Mouse (Mus musculus): ENCODE data around the gene Rgs16. TPM values are rescaled to one million over a fixed set of nuclear protein-coding genes. Genes with fewer than 3 reads are reported as not detected.

The Rgs16 gene
- total and polyA plus RNA-seq, 3 experiments, result not detected

- H3K9me3 ChIP-seq (replicated peaks), result no peaks in the 10 kb centered on the region
- no peaks in the 10 kb centered on the region; the same call in 1 of the 2 replicates for H3K27me3 ChIP-seq (ENCODE audit: insufficient read depth, low read length)
- no peaks in the 10 kb centered on the region for H3K4me1 ChIP-seq (ENCODE audit: insufficient read depth, low read depth, low read length)
- ATAC-seq (ENCODE audit: extremely low read depth, insufficient number of reproducible peaks, low FRiP score, poor library complexity, severe bottlenecking) (no peak), DNase-seq (ENCODE audit: low spot score) (no peak)
- no peak for TF ChIP-seq CTCF (IDR thresholded peaks at IDR 0.05; ENCODE audit: low read depth, low read length)
- no peak for TF ChIP-seq GATA1 (IDR thresholded peaks at IDR 0.05; ENCODE audit: borderline replicate concordance, low read length)
- TF ChIP-seq POLR2AphosphoS5 (IDR thresholded peaks at IDR 0.05; ENCODE audit: insufficient replicate concordance, low read depth, low read length), result no peak
- no peak for TF ChIP-seq GATA2 (IDR thresholded peaks at IDR 0.05; ENCODE audit: borderline replicate concordance, low read depth, low read length)
- no peak for TF ChIP-seq TAL1 (conservative IDR thresholded peaks at IDR 0.05; ENCODE audit: low read depth, low read length)
- H3K36me3 ChIP-seq (replicated peaks), result no peaks in the 10 kb centered on the region
- no peak overlapping the region for H3K4me3 ChIP-seq (ENCODE audit: low read depth, low read length)
These were observed 37.2 kb upstream of the Rgs16 start for GRCm38 (mm10) chr1:153702853-153703410.

GRCm38 (mm10) chr1:153703445-153703991, 36.6 kb upstream of the Rgs16 start:
- Histone ChIP-seq H3K4me1 (ENCODE audit: insufficient read depth, low read depth, low read length) (no peaks in the 10 kb centered on the region), H3K36me3 (replicated peaks) (no peaks in the 10 kb centered on the region), H3K9me3 (replicated peaks) (no peaks in the 10 kb centered on the region), H3K27me3 (ENCODE audit: insufficient read depth, low read length) (no peaks in the 10 kb centered on the region; the same call in 1 of the 2 replicates), H3K4me3 (ENCODE audit: low read depth, low read length) (no peak overlapping the region)
- DNase-seq (ENCODE audit: low spot score) (no peak), ATAC-seq (ENCODE audit: extremely low read depth, insufficient number of reproducible peaks, low FRiP score, poor library complexity, severe bottlenecking) (no peak)
- TF ChIP-seq POLR2AphosphoS5 (IDR thresholded peaks at IDR 0.05; ENCODE audit: insufficient replicate concordance, low read depth, low read length) (no peak), GATA2 (IDR thresholded peaks at IDR 0.05; ENCODE audit: borderline replicate concordance, low read depth, low read length) (no peak), CTCF (IDR thresholded peaks at IDR 0.05; ENCODE audit: low read depth, low read length) (no peak), GATA1 (IDR thresholded peaks at IDR 0.05; ENCODE audit: borderline replicate concordance, low read length) (no peak), TAL1 (conservative IDR thresholded peaks at IDR 0.05; ENCODE audit: low read depth, low read length) (no peak)

- Histone ChIP-seq H3K9me3 (replicated peaks) (no peaks in the 10 kb centered on the region), H3K27me3 (ENCODE audit: insufficient read depth, low read length) (no peaks in the 10 kb centered on the region; the same call in 1 of the 2 replicates), H3K4me3 (ENCODE audit: low read depth, low read length) (no peak overlapping the region), H3K36me3 (replicated peaks) (no peaks in the 10 kb centered on the region), H3K4me1 (ENCODE audit: insufficient read depth, low read depth, low read length) (no peaks in the 10 kb centered on the region)
- TF ChIP-seq GATA2 (IDR thresholded peaks at IDR 0.05; ENCODE audit: borderline replicate concordance, low read depth, low read length) (no peak), TAL1 (conservative IDR thresholded peaks at IDR 0.05; ENCODE audit: low read depth, low read length) (no peak), POLR2AphosphoS5 (IDR thresholded peaks at IDR 0.05; ENCODE audit: insufficient replicate concordance, low read depth, low read length) (no peak), CTCF (IDR thresholded peaks at IDR 0.05; ENCODE audit: low read depth, low read length) (no peak), GATA1 (IDR thresholded peaks at IDR 0.05; ENCODE audit: borderline replicate concordance, low read length) (no peak)
- ATAC-seq (ENCODE audit: extremely low read depth, insufficient number of reproducible peaks, low FRiP score, poor library complexity, severe bottlenecking) (no peak), DNase-seq (ENCODE audit: low spot score) (no peak)
These were observed 36.0 kb upstream of the Rgs16 start for GRCm38 (mm10) chr1:153704174-153704573.

GRCm38 (mm10) chr1:153704996-153705395, 35.2 kb upstream of the Rgs16 start:
- no peaks in the 10 kb centered on the region; the same call in 1 of the 2 replicates for H3K27me3 ChIP-seq (ENCODE audit: insufficient read depth, low read length)
- no peaks in the 10 kb centered on the region for H3K4me1 ChIP-seq (ENCODE audit: insufficient read depth, low read depth, low read length)
- DNase-seq (ENCODE audit: low spot score), result no peak
- H3K36me3 ChIP-seq (replicated peaks), result no peaks in the 10 kb centered on the region
- TF ChIP-seq GATA1 (IDR thresholded peaks at IDR 0.05; ENCODE audit: borderline replicate concordance, low read length), result no peak
- no peak for TF ChIP-seq CTCF (IDR thresholded peaks at IDR 0.05; ENCODE audit: low read depth, low read length)
- TF ChIP-seq POLR2AphosphoS5 (IDR thresholded peaks at IDR 0.05; ENCODE audit: insufficient replicate concordance, low read depth, low read length), result no peak
- TF ChIP-seq GATA2 (IDR thresholded peaks at IDR 0.05; ENCODE audit: borderline replicate concordance, low read depth, low read length), result no peak
- TF ChIP-seq TAL1 (conservative IDR thresholded peaks at IDR 0.05; ENCODE audit: low read depth, low read length), result no peak
- no peak overlapping the region for H3K4me3 ChIP-seq (ENCODE audit: low read depth, low read length)
- no peak for ATAC-seq (ENCODE audit: extremely low read depth, insufficient number of reproducible peaks, low FRiP score, poor library complexity, severe bottlenecking)
- no peaks in the 10 kb centered on the region for H3K9me3 ChIP-seq (replicated peaks)

GRCm38 (mm10) chr1:153708626-153709025, 31.5 kb upstream of the Rgs16 start:
- Histone ChIP-seq H3K9me3 (replicated peaks) (no peaks in the 10 kb centered on the region), H3K27me3 (ENCODE audit: insufficient read depth, low read length) (no peaks in the 10 kb centered on the region; the same call in 1 of the 2 replicates), H3K4me1 (ENCODE audit: insufficient read depth, low read depth, low read length) (no peaks in the 10 kb centered on the region), H3K4me3 (ENCODE audit: low read depth, low read length) (no peak overlapping the region), H3K36me3 (replicated peaks) (no peaks in the 10 kb centered on the region)
- no peak for DNase-seq (ENCODE audit: low spot score)
- no peak for ATAC-seq (ENCODE audit: extremely low read depth, insufficient number of reproducible peaks, low FRiP score, poor library complexity, severe bottlenecking)
- TF ChIP-seq POLR2AphosphoS5 (IDR thresholded peaks at IDR 0.05; ENCODE audit: insufficient replicate concordance, low read depth, low read length), result no peak
- no peak for TF ChIP-seq GATA1 (IDR thresholded peaks at IDR 0.05; ENCODE audit: borderline replicate concordance, low read length)
- no peak for TF ChIP-seq GATA2 (IDR thresholded peaks at IDR 0.05; ENCODE audit: borderline replicate concordance, low read depth, low read length)
- TF ChIP-seq TAL1 (conservative IDR thresholded peaks at IDR 0.05; ENCODE audit: low read depth, low read length), result no peak
- no peak for TF ChIP-seq CTCF (IDR thresholded peaks at IDR 0.05; ENCODE audit: low read depth, low read length)

- Histone ChIP-seq H3K27me3 (ENCODE audit: insufficient read depth, low read length) (no peaks in the 10 kb centered on the region; the same call in 1 of the 2 replicates), H3K4me1 (ENCODE audit: insufficient read depth, low read depth, low read length) (no peaks in the 10 kb centered on the region), H3K4me3 (ENCODE audit: low read depth, low read length) (no peak overlapping the region), H3K36me3 (replicated peaks) (no peaks in the 10 kb centered on the region), H3K9me3 (replicated peaks) (no peaks in the 10 kb centered on the region)
- ATAC-seq (ENCODE audit: extremely low read depth, insufficient number of reproducible peaks, low FRiP score, poor library complexity, severe bottlenecking), result no peak
- TF ChIP-seq GATA2 (IDR thresholded peaks at IDR 0.05; ENCODE audit: borderline replicate concordance, low read depth, low read length) (no peak), TAL1 (conservative IDR thresholded peaks at IDR 0.05; ENCODE audit: low read depth, low read length) (no peak), GATA1 (IDR thresholded peaks at IDR 0.05; ENCODE audit: borderline replicate concordance, low read length) (no peak), POLR2AphosphoS5 (IDR thresholded peaks at IDR 0.05; ENCODE audit: insufficient replicate concordance, low read depth, low read length) (no peak), CTCF (IDR thresholded peaks at IDR 0.05; ENCODE audit: low read depth, low read length) (no peak)
- DNase-seq (ENCODE audit: low spot score), result no peak
These were observed 30.7 kb upstream of the Rgs16 start for GRCm38 (mm10) chr1:153709451-153709850.

Data from G1E (cell line).